Mouse (Mus musculus) E14TG2a.4 (cell line): Measurements from ENCODE around the gene Vac14.

ENCODE experiments used
- CTCF ChIP-seq: conservative IDR thresholded peaks from 2 replicates; pipeline ENCODE4 v1.5.1; 2014; ENCODE audit warnings: low read length
- NANOG ChIP-seq: IDR thresholded peaks from 2 replicates; pipeline ENCODE4 v1.6.1; 2014; ENCODE audit warnings: borderline replicate concordance, low read length, mixed read lengths
- POU5F1 ChIP-seq: IDR thresholded peaks from 2 replicates; pipeline ENCODE4 v1.6.1; 2014; ENCODE audit warnings: low read length, borderline replicate concordance

GRCm38 (mm10) chr8:110594164-110594563 is 24.2 kb upstream of the Vac14 start:
- TF ChIP-seq CTCF (no peak), POU5F1 (no peak), NANOG (no peak)
